Mouse (Mus musculus) erythroblast, embryonic 14.5 days (primary cell): ENCODE measurements around the gene Tbc1d12.

ENCODE experiments used
- GATA1 ChIP-seq: IDR thresholded peaks from 2 replicates; pipeline ENCODE4 v1.6.1; 2012; ENCODE audit warnings: low read length, inconsistent platforms, mixed read lengths
- TAL1 ChIP-seq: IDR thresholded peaks from 3 replicates; pipeline ENCODE4 v1.6.1; 2012; ENCODE audit warnings: low read length, inconsistent platforms, mixed read lengths

- TF ChIP-seq TAL1: no peak
- TF ChIP-seq GATA1: no peak
Measured at GRCm38 (mm10) chr19:38819427-38819802, 17.0 kb upstream of the Tbc1d12 start.
